Mouse (Mus musculus) MEL (cell line): ENCODE results near the gene Arhgef5. TPM values are rescaled to one million over a fixed set of nuclear protein-coding genes. Genes with fewer than 3 reads are reported as not detected.

Experiments used
- DNase-seq: peaks from one replicate; pipeline ENCODE4 v3.0.0; 2011; ENCODE audit warnings: low read depth, low spot score
- H3K27ac ChIP-seq: 2 replicates; pipeline ENCODE4 v1.5.1; 2012; ENCODE audit warnings: low read depth, mild to moderate bottlenecking, control low read depth, low read length, moderate library complexity; ENCODE audit not compliant: control insufficient read depth
- H3K27me3 ChIP-seq, 2 experiments: fragments of 150-350 bp in 1 of 2; sonication (generic) in 1 of 2; 2 replicates each; pipeline ENCODE4 v1.6.1; 2012; ENCODE audit warnings: low read length in 2 of 2, mild to moderate bottlenecking in 2 of 2, improper control_type of control experiment in 1 of 2, moderate library complexity in 1 of 2; ENCODE audit not compliant: insufficient read depth in 2 of 2, control insufficient read depth in 1 of 2
- H3K36me3 ChIP-seq, 2 experiments: 2 replicates each; pipeline ENCODE4 v1.6.1; 2012 to 2014; ENCODE audit warnings: low read length in 2 of 2, improper control_type of control experiment in 1 of 2, inconsistent platforms in 1 of 2, mild to moderate bottlenecking in 1 of 2; ENCODE audit not compliant: insufficient read depth in 2 of 2, control insufficient read depth in 1 of 2
- H3K4me1 ChIP-seq, 2 experiments: fragments of 150-350 bp in 1 of 2; sonication (generic) in 1 of 2; 2 replicates each; pipeline ENCODE4 v1.6.1; 2012; ENCODE audit warnings: low read length in 2 of 2, improper control_type of control experiment in 1 of 2, mild to moderate bottlenecking in 1 of 2; ENCODE audit not compliant: insufficient read depth in 2 of 2, control insufficient read depth in 1 of 2
- H3K4me3 ChIP-seq, 2 experiments: fragments of 150-350 bp in 1 of 2; sonication (generic) in 1 of 2; 2 replicates each; pipeline ENCODE4 v1.5.1; 2012; ENCODE audit warnings: low read depth in 2 of 2, low read length in 2 of 2, mild to moderate bottlenecking in 2 of 2, moderate library complexity in 2 of 2, control low read depth in 1 of 2, improper control_type of control experiment in 1 of 2; ENCODE audit not compliant: control insufficient read depth in 1 of 2, insufficient read depth in 1 of 2
- H3K79me2 ChIP-seq: 2 replicates; pipeline ENCODE4 v1.6.1; 2012; ENCODE audit warnings: mild to moderate bottlenecking, low read length, moderate library complexity; ENCODE audit not compliant: control insufficient read depth, poor library complexity, insufficient read depth
- H3K9ac ChIP-seq: 2 replicates; pipeline ENCODE4 v1.6.1; 2012; ENCODE audit warnings: low read depth, mild to moderate bottlenecking, control low read depth, low read length, moderate library complexity; ENCODE audit not compliant: control insufficient read depth, poor library complexity, severe bottlenecking
- H3K9me3 ChIP-seq: fragments of 150-350 bp; sonication (generic); replicated peaks from 2 replicates; pipeline ENCODE4 v1.6.1; 2012; ENCODE audit warnings: mild to moderate bottlenecking, low read length, improper control_type of control experiment, moderate library complexity; ENCODE audit not compliant: insufficient read depth
- CHD2 ChIP-seq: IDR thresholded peaks from 2 replicates; pipeline ENCODE4 v1.6.1; 2011; ENCODE audit warnings: low read length, improper control_type of control experiment
- CTCF ChIP-seq, 3 experiments: IDR thresholded peaks in 2 of 3; conservative IDR thresholded peaks in 1 of 3; 2 replicates each; pipeline ENCODE4 v1.5.1; 2011 to 2012; ENCODE audit warnings: low read length in 3 of 3, low read depth in 2 of 3, mild to moderate bottlenecking in 2 of 3, improper control_type of control experiment in 1 of 3, inconsistent platforms in 1 of 3, mixed read lengths in 1 of 3, moderate library complexity in 1 of 3; ENCODE audit not compliant: control insufficient read depth in 1 of 3, insufficient read depth in 1 of 3, poor library complexity in 1 of 3, severe bottlenecking in 1 of 3
- E2F4 ChIP-seq: IDR thresholded peaks from 2 replicates; pipeline ENCODE4 v1.6.1; 2011; ENCODE audit warnings: low read depth, low read length, improper control_type of control experiment, borderline replicate concordance
- EP300 ChIP-seq, 2 experiments: IDR thresholded peaks; 2 replicates each; pipeline ENCODE4 v1.6.1; 2011; ENCODE audit warnings: improper control_type of control experiment in 2 of 2, low read length in 2 of 2, low read depth in 1 of 2, mild to moderate bottlenecking in 1 of 2
- GABPA ChIP-seq: IDR thresholded peaks from 2 replicates; pipeline ENCODE4 v1.6.1; 2012; ENCODE audit warnings: low read depth, mild to moderate bottlenecking, inconsistent platforms, low read length, improper control_type of control experiment, moderate library complexity
- JUND ChIP-seq: IDR thresholded peaks from 2 replicates; pipeline ENCODE4 v1.6.1; 2011; ENCODE audit warnings: low read depth, mild to moderate bottlenecking, improper control_type of control experiment, low read length
- MEF2A ChIP-seq: IDR thresholded peaks from 2 replicates; pipeline ENCODE4 v1.6.1; 2014; ENCODE audit warnings: low read depth, mild to moderate bottlenecking, inconsistent platforms, low read length, improper control_type of control experiment; ENCODE audit not compliant: poor library complexity, insufficient replicate concordance, severe bottlenecking; ENCODE audit errors: extremely low read depth
- MXI1 ChIP-seq: IDR thresholded peaks from 2 replicates; pipeline ENCODE4 v1.6.1; 2011; ENCODE audit warnings: mild to moderate bottlenecking, low read depth, low read length, improper control_type of control experiment
- POLR2A ChIP-seq, 2 experiments: IDR thresholded peaks; 2 replicates each; pipeline ENCODE4 v1.6.1; 2011 to 2012; ENCODE audit warnings: low read length in 2 of 2, mild to moderate bottlenecking in 2 of 2, control low read depth in 1 of 2, improper control_type of control experiment in 1 of 2, low read depth in 1 of 2, moderate library complexity in 1 of 2; ENCODE audit not compliant: control insufficient read depth in 1 of 2, insufficient read depth in 1 of 2, poor library complexity in 1 of 2
- RAD21 ChIP-seq: IDR thresholded peaks from 2 replicates; pipeline ENCODE4 v1.6.1; 2011; ENCODE audit warnings: mild to moderate bottlenecking, low read depth, low read length, improper control_type of control experiment
- SMC3 ChIP-seq: IDR thresholded peaks from 2 replicates; pipeline ENCODE4 v1.6.1; 2011; ENCODE audit warnings: low read depth, low read length, improper control_type of control experiment
- TBP ChIP-seq: IDR thresholded peaks from 2 replicates; pipeline ENCODE4 v1.8.0; 2011; ENCODE audit warnings: low read depth, low read length, improper control_type of control experiment
- UBTF ChIP-seq: IDR thresholded peaks from 2 replicates; pipeline ENCODE4 v1.6.1; 2012; ENCODE audit warnings: low read depth, mild to moderate bottlenecking, inconsistent platforms, low read length, improper control_type of control experiment, moderate library complexity, borderline replicate concordance; ENCODE audit not compliant: insufficient read depth
- USF1 ChIP-seq: IDR thresholded peaks from 2 replicates; pipeline ENCODE4 v1.6.1; 2014; ENCODE audit warnings: low read depth, mild to moderate bottlenecking, inconsistent platforms, low read length, improper control_type of control experiment, moderate library complexity
- USF2 ChIP-seq, 2 experiments: IDR thresholded peaks; 2 replicates each; pipeline ENCODE4 v1.6.1; 2011 to 2012; ENCODE audit warnings: improper control_type of control experiment in 2 of 2, low read length in 2 of 2, borderline replicate concordance in 1 of 2, inconsistent platforms in 1 of 2, low read depth in 1 of 2, mild to moderate bottlenecking in 1 of 2; ENCODE audit not compliant: insufficient read depth in 1 of 2
- ZC3H11A ChIP-seq: IDR thresholded peaks from 2 replicates; pipeline ENCODE4 v1.6.1; 2012; ENCODE audit warnings: low read depth, mild to moderate bottlenecking, inconsistent platforms, low read length, improper control_type of control experiment
- ZMIZ1 ChIP-seq: IDR thresholded peaks from 2 replicates; pipeline ENCODE4 v1.6.1; 2012; ENCODE audit warnings: low read depth, mild to moderate bottlenecking, inconsistent platforms, low read length, improper control_type of control experiment, moderate library complexity
- ZNF384 ChIP-seq: IDR thresholded peaks from 2 replicates; pipeline ENCODE4 v1.6.1; 2012; ENCODE audit warnings: low read depth, mild to moderate bottlenecking, inconsistent platforms, low read length, improper control_type of control experiment
- polyA plus RNA-seq, 2 experiments: library from polyadenylated mRNA; stranded (reverse) in 1 of 2; unstranded in 1 of 2; fragments of >175 nt in 1 of 2; fragments of >200 nt in 1 of 2; gene quantifications; 2 replicates each; pipeline versions ENCODE4 v1.2.1 to v1.2.4; 2012; ENCODE audit warnings: low replicate concordance in 2 of 2, low read depth in 1 of 2; ENCODE audit not compliant: insufficient read length in 2 of 2, insufficient read depth in 1 of 2, missing spikeins in 1 of 2
- total RNA-seq: library from RNA; depleted of rRNA; stranded (reverse); fragments of 300-350 nt; gene quantifications from 2 replicates; pipeline ENCODE4 v1.2.3, GENCODE M21; 2012

Arhgef5 gene
- total and polyA plus RNA-seq, 3 experiments: not detected

GRCm38 (mm10) chr6:43252994-43253393, 12.4 kb upstream of the Arhgef5 start:
- no peak overlapping the region for H3K27ac ChIP-seq
- H3K9me3 ChIP-seq: no peaks in the 10 kb centered on the region
- peaks cover 0 to 4% of the 10 kb centered on the region in 2 experiments; a peak in 1 of 4 replicates for H3K4me1 ChIP-seq
- H3K9ac ChIP-seq: no peak overlapping the region
- H3K79me2 ChIP-seq: no peaks in the 10 kb centered on the region
- no peak for DNase-seq
- TF ChIP-seq ZNF384: no peak
- no peak for TF ChIP-seq RAD21
- TF ChIP-seq GABPA: no peak
- no peak for TF ChIP-seq MEF2A
- no peak for TF ChIP-seq ZMIZ1
- no peak for TF ChIP-seq CHD2
- no peak for TF ChIP-seq MXI1
- no peak overlapping the region for H3K4me3 ChIP-seq
- H3K27me3 ChIP-seq: no peaks in the 10 kb centered on the region
- no peaks in the 10 kb centered on the region for H3K36me3 ChIP-seq

GRCm38 (mm10) chr6:43254193-43254926, 11.0 kb upstream of the Arhgef5 start:
- Histone ChIP-seq H3K36me3 (no peaks in the 10 kb centered on the region), H3K79me2 (no peaks in the 10 kb centered on the region), H3K4me1 (peaks cover 0 to 4% of the 10 kb centered on the region in 2 experiments; a peak in 1 of 4 replicates), H3K27me3 (no peaks in the 10 kb centered on the region), H3K4me3 (no peak overlapping the region), H3K9ac (no peak overlapping the region), H3K27ac (no peak overlapping the region), H3K9me3 (no peaks in the 10 kb centered on the region)
- TF ChIP-seq UBTF (no peak), RAD21 (peak; percentile 50), ZC3H11A (peak; percentile 18; the same call in 1 of the 2 replicates), SMC3 (peak; percentile 51), TBP (no peak), CTCF (IDR thresholded peaks at IDR 0.05 in 2 of 3, conservative IDR thresholded peaks at IDR 0.05 in 1 of 3; ENCODE audit: control insufficient read depth in 1 of 3, insufficient read depth in 1 of 3, low read depth in 2 of 3, low read length in 3 of 3, poor library complexity in 1 of 3, severe bottlenecking in 1 of 3) (peak in 2 of 3 experiments; percentile 15 to 49; a peak in 3 of 6 replicates)
- peak; percentile 13 for DNase-seq

GRCm38 (mm10) chr6:43260756-43261155, 4.6 kb upstream of the Arhgef5 start:
- peak overlapping the region in 1 of 2 experiments; percentile 22; a peak in 1 of 4 replicates for H3K4me3 ChIP-seq
- DNase-seq: no peak
- no peaks in the 10 kb centered on the region for H3K9me3 ChIP-seq
- H3K79me2 ChIP-seq: no peaks in the 10 kb centered on the region
- TF ChIP-seq USF2 (IDR thresholded peaks at IDR 0.05; ENCODE audit: borderline replicate concordance in 1 of 2, insufficient read depth in 1 of 2, low read depth in 1 of 2, low read length in 2 of 2) (no peak), USF1 (no peak), EP300 (IDR thresholded peaks at IDR 0.05; ENCODE audit: low read depth in 1 of 2, low read length in 2 of 2) (no peak), POLR2A (IDR thresholded peaks at IDR 0.05; ENCODE audit: control insufficient read depth in 1 of 2, insufficient read depth in 1 of 2, low read depth in 1 of 2, low read length in 2 of 2, poor library complexity in 1 of 2) (no peak), E2F4 (no peak), JUND (no peak), ZNF384 (no peak)
- H3K9ac ChIP-seq: no peak overlapping the region
- peaks cover 0 to 4% of the 10 kb centered on the region in 2 experiments; a peak in 1 of 4 replicates for H3K4me1 ChIP-seq
- no peaks in the 10 kb centered on the region; a peak in 1 of 4 replicates for H3K27me3 ChIP-seq
- no peaks in the 10 kb centered on the region for H3K36me3 ChIP-seq
- no peak overlapping the region for H3K27ac ChIP-seq
